Mouse (Mus musculus) thymus, adult 2 months (tissue): ENCODE measurements around the gene Eif3l. TPM values are rescaled to one million over a fixed set of nuclear protein-coding genes. Genes with fewer than 3 reads are reported as not detected.

ENCODE experiments used
- DNase-seq: peaks from one replicate; pipeline ENCODE4 v3.0.0; 2021
- H3K27ac ChIP-seq: fragments of 200-500 bp; 2 replicates; pipeline ENCODE4 v1.5.1; 2012; ENCODE audit warnings: low read length, control low read depth; ENCODE audit not compliant: control insufficient read depth, insufficient read depth
- H3K27me3 ChIP-seq: fragments of 200-500 bp; 2 replicates; pipeline ENCODE4 v1.6.1; 2012; ENCODE audit warnings: mild to moderate bottlenecking, low read length, moderate library complexity, mixed read lengths; ENCODE audit not compliant: control insufficient read depth, insufficient read depth
- H3K36me3 ChIP-seq: fragments of 200-500 bp; 2 replicates; pipeline ENCODE4 v1.6.1; 2012; ENCODE audit warnings: mild to moderate bottlenecking, low read length, moderate library complexity; ENCODE audit not compliant: control insufficient read depth, insufficient read depth
- H3K4me1 ChIP-seq: fragments of 200-500 bp; replicated peaks from 2 replicates; pipeline ENCODE4 v1.6.1; 2012; ENCODE audit warnings: low read length; ENCODE audit not compliant: control insufficient read depth, insufficient read depth
- H3K4me3 ChIP-seq: fragments of 200-500 bp; 2 replicates; pipeline ENCODE4 v1.5.1; 2012; ENCODE audit warnings: mild to moderate bottlenecking, low read length, control low read depth, moderate library complexity; ENCODE audit not compliant: control insufficient read depth, insufficient read depth
- CTCF ChIP-seq: fragments of 200-500 bp; IDR thresholded peaks from 2 replicates; pipeline ENCODE4 v1.5.1; 2012; ENCODE audit warnings: mild to moderate bottlenecking, control low read depth, low read length, moderate library complexity, borderline replicate concordance; ENCODE audit not compliant: control insufficient read depth, poor library complexity, insufficient read depth; ENCODE audit errors: extremely low read depth
- POLR2A ChIP-seq: fragments of 200-500 bp; IDR thresholded peaks from 2 replicates; pipeline ENCODE4 v1.6.1; 2012; ENCODE audit warnings: mild to moderate bottlenecking, low read length, control low read depth, moderate library complexity; ENCODE audit not compliant: control insufficient read depth, poor library complexity, insufficient read depth; ENCODE audit errors: extremely low read depth
- WGBS: fragments of 180-500 bp; shearing (Covaris S2); methylation state at CpG from one replicate; pipeline ENCODE4 v1.1.7; 2018; 5-methylcytosine and 5-hydroxymethylcytosine counted together
- polyA plus RNA-seq: library from polyadenylated mRNA; depleted of rRNA; stranded (reverse); fragments of >200 nt; gene quantifications from 2 replicates; pipeline ENCODE4 v1.2.3, GENCODE M21; 2012

Eif3l gene
- polyA plus RNA-seq, 1 experiment = 205 TPM

GRCm38 (mm10) chr15:79107966-79108365 is 33.0 kb downstream of the Eif3l start:
- Histone ChIP-seq H3K4me1 (peaks cover 20% of the 10 kb centered on the region), H3K4me3 (no peak overlapping the region), H3K27ac (no peak overlapping the region), H3K36me3 (no peaks in the 10 kb centered on the region), H3K27me3 (no peaks in the 10 kb centered on the region)
- 69% methylated on average over 7 of the region's 7 CpGs for WGBS
- TF ChIP-seq CTCF = no peak
- TF ChIP-seq POLR2A = no peak
- no peak for DNase-seq

GRCm38 (mm10) chr15:79108421-79109320 is 33.7 kb downstream of the Eif3l start, which contains the start of gene Micall1:
Gene Micall1, plus strand, starts transcription at chr15:79108898.
- Histone ChIP-seq H3K27ac (no peak within 1 kb of the TSS), H3K4me3 (peak within 1 kb of the TSS; percentile 97), H3K4me1 (peaks cover 20% of the 10 kb centered on the region), H3K36me3 (no peaks in the 10 kb centered on the region), H3K27me3 (no peaks in the 10 kb centered on the region)
- DNase-seq = peak; percentile 65
- WGBS = 1% methylated on average over 83 of the region's 85 CpGs
- TF ChIP-seq POLR2A (0 out of 2 replicates have a peak, but pooled peaks have one; percentile 27), CTCF (no peak)

DNA sequence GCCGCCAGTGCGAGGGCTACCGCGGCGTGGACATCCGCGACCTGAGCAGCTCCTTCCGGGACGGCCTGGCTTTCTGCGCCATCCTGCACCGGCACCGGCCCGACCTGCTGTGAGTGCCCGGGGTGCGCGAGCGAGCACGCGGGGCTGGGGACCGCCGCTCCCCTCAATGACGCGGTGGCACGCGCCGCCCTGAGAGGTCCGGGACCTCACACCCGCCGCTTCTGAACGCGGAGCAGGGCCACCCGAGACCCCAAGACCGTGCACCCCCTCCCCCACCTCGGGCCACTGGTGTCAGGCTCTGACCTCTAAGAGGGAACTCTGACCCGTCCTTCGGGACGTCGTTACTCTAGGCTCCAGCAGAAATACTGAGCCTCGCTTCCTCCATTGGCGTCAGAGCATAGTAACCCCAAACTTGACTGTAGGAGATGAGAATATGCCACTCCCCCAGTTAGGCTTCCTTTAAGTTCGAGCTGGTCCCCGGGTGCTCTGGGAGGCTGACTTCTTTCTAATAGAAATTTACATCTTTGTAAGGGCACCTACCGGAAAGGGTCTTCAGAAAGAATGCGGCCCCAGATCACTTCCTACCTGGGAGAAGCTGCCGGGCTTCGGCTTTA is 34.4 kb downstream of the Eif3l start:
- under 1% methylated on average over 46 of the region's 46 CpGs for WGBS
- peak overlapping the region; percentile 97 for H3K4me3 ChIP-seq
- no peaks in the 10 kb centered on the region for H3K36me3 ChIP-seq
- DNase-seq = peak; percentile 48
- no peaks in the 10 kb centered on the region for H3K27me3 ChIP-seq
- TF ChIP-seq CTCF = no peak
- TF ChIP-seq POLR2A = no peak
- peaks cover 22% of the 10 kb centered on the region for H3K4me1 ChIP-seq
- H3K27ac ChIP-seq = no peak overlapping the region

GRCm38 (mm10) chr15:79110031-79110430 is 35.1 kb downstream of the Eif3l start:
- no peak for DNase-seq
- Histone ChIP-seq H3K4me1 (peaks cover 28% of the 10 kb centered on the region), H3K27me3 (no peaks in the 10 kb centered on the region), H3K27ac (no peak overlapping the region), H3K4me3 (no peak overlapping the region), H3K36me3 (no peaks in the 10 kb centered on the region)
- TF ChIP-seq CTCF = no peak
- TF ChIP-seq POLR2A = no peak
- WGBS = 27% methylated on average over 9 of the region's 9 CpGs

DNA sequence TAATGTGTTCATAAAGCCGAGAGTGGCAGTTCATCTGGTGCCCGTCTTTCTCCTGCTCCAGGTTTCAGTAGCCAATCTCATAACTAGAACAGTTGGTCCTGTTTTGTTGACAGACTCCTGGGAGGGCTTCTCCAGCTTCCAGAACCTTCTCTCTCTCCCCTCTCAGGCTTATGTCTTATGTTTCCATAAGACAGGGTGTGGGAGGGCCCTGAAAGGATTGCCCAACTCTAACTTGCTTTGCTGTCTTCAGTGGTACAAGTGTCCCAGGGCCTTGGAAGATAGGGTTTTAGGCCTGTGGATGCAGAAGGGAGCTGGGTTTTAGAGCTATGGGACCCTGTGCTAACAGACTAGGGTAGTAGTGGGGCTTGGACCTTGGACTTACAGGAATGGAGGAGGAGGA is 35.5 kb downstream of the Eif3l start:
- no peak for DNase-seq
- Histone ChIP-seq H3K27ac (no peak overlapping the region), H3K4me1 (peaks cover 33% of the 10 kb centered on the region), H3K36me3 (no peaks in the 10 kb centered on the region), H3K27me3 (no peaks in the 10 kb centered on the region), H3K4me3 (no peak overlapping the region)
- no peak for TF ChIP-seq CTCF
- WGBS = 93% methylated on average over 2 of the region's 2 CpGs

DNA sequence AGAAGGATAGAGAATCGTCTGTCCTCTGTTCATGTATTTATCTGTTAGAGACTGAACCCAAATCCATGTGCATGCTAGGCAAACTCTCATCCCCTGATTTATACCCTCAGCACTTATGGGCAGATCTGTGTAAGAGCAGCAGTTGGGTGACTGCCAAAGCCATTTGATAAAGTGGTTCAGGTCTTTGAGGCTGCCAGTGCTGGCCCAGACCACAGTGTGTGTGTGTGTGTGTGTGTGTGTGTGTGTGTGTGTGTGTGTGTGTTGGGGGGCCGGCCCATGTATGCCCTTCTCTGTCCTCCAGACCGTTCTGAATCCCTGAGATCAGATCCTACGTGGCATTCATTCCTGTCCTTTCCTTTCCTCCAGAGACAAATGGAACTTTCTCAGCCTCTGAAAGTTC is 36.8 kb downstream of the Eif3l start:
- Histone ChIP-seq H3K36me3 (no peaks in the 10 kb centered on the region), H3K4me3 (no peak overlapping the region), H3K4me1 (peaks cover 36% of the 10 kb centered on the region), H3K27me3 (no peaks in the 10 kb centered on the region), H3K27ac (no peak overlapping the region)
- TF ChIP-seq POLR2A = no peak
- no peak for TF ChIP-seq CTCF
- WGBS = 87% methylated on average over 4 of the region's 4 CpGs
- DNase-seq = no peak
